Mouse (Mus musculus) CH12.LX (cell line): Measurements from ENCODE around the gene Tpk1. TPM values are rescaled to one million over a fixed set of nuclear protein-coding genes. Genes with fewer than 3 reads are reported as not detected.

Experiments
- DNase-seq: peaks from one replicate; pipeline ENCODE4 v3.0.0-alpha.2; 2013; ENCODE audit errors: extremely low read depth
- H3K27ac ChIP-seq: 2 replicates; pipeline ENCODE4 v1.5.1; 2012; ENCODE audit warnings: low read depth, mild to moderate bottlenecking, control low read depth, moderate library complexity; ENCODE audit not compliant: insufficient read depth
- H3K27me3 ChIP-seq: replicated peaks from 2 replicates; pipeline ENCODE3; 2012; ENCODE audit warnings: inconsistent platforms
- H3K36me3 ChIP-seq, 2 experiments: replicated peaks in 1 of 2; 2 replicates each; pipeline versions ENCODE3 to v1.6.1; 2012; ENCODE audit warnings: inconsistent platforms in 1 of 2, low read length in 1 of 2, mild to moderate bottlenecking in 1 of 2, mixed read lengths in 1 of 2, moderate library complexity in 1 of 2; ENCODE audit not compliant: control insufficient read depth in 1 of 2, insufficient read depth in 1 of 2
- H3K4me1 ChIP-seq, 2 experiments: 2 replicates each; pipeline ENCODE4 v1.6.1; 2012; ENCODE audit warnings: inconsistent platforms in 1 of 2, moderate library complexity in 1 of 2; ENCODE audit not compliant: insufficient read depth in 2 of 2, control insufficient read depth in 1 of 2
- H3K4me2 ChIP-seq: 2 replicates; pipeline ENCODE4 v1.6.1; 2012; ENCODE audit warnings: low read depth, mild to moderate bottlenecking, control low read depth; ENCODE audit not compliant: poor library complexity, insufficient read depth, severe bottlenecking
- H3K4me3 ChIP-seq, 3 experiments: fragments of 150-350 bp in 1 of 3; sonication (generic) in 1 of 3; replicated peaks in 1 of 3; 2 replicates each; pipeline versions ENCODE3 to v1.5.1; 2011 to 2012; ENCODE audit warnings: low read depth in 2 of 3, low read length in 2 of 3, mild to moderate bottlenecking in 2 of 3, moderate library complexity in 2 of 3, control low read depth in 1 of 3, improper control_type of control experiment in 1 of 3, inconsistent platforms in 1 of 3, mixed read lengths in 1 of 3; ENCODE audit not compliant: poor library complexity in 1 of 3
- H3K79me2 ChIP-seq: replicated peaks from 2 replicates; pipeline ENCODE4 v1.6.1; 2012; ENCODE audit warnings: mild to moderate bottlenecking, moderate library complexity; ENCODE audit not compliant: control insufficient read depth, poor library complexity, insufficient read depth, severe bottlenecking; ENCODE audit errors: extremely low read depth
- H3K9ac ChIP-seq: 2 replicates; pipeline ENCODE4 v1.6.1; 2012; ENCODE audit warnings: low read depth, mild to moderate bottlenecking, control low read depth, moderate library complexity; ENCODE audit not compliant: insufficient read depth
- H3K9me3 ChIP-seq: replicated peaks from 2 replicates; pipeline ENCODE3; 2012; ENCODE audit warnings: low read length, inconsistent platforms, mixed read lengths
- BHLHE40 ChIP-seq: IDR thresholded peaks from 2 replicates; pipeline ENCODE4 v1.6.1; 2011; ENCODE audit warnings: mild to moderate bottlenecking, low read depth, low read length, improper control_type of control experiment
- E2F4 ChIP-seq: IDR thresholded peaks from 2 replicates; pipeline ENCODE4 v1.6.1; 2011; ENCODE audit warnings: low read depth, low read length, improper control_type of control experiment; ENCODE audit not compliant: insufficient replicate concordance
- EP300 ChIP-seq: IDR thresholded peaks from 2 replicates; pipeline ENCODE4 v1.6.1; 2011; ENCODE audit warnings: low read length, improper control_type of control experiment
- IRF4 ChIP-seq: IDR thresholded peaks from 2 replicates; pipeline ENCODE4 v1.6.1; 2014; ENCODE audit warnings: low read depth, mild to moderate bottlenecking, inconsistent platforms, low read length, improper control_type of control experiment
- MAFK ChIP-seq: IDR thresholded peaks from 2 replicates; pipeline ENCODE4 v1.6.1; 2011; ENCODE audit warnings: low read length, improper control_type of control experiment; ENCODE audit not compliant: insufficient replicate concordance
- MAX ChIP-seq: IDR thresholded peaks from 2 replicates; pipeline ENCODE4 v1.6.1; 2011; ENCODE audit warnings: low read length, improper control_type of control experiment
- NELFE ChIP-seq: IDR thresholded peaks from 2 replicates; pipeline ENCODE4 v1.6.1; 2011; ENCODE audit warnings: low read depth, low read length, improper control_type of control experiment
- POLR2A ChIP-seq: IDR thresholded peaks from 2 replicates; pipeline ENCODE4 v1.6.1; 2011; ENCODE audit warnings: low read depth, mild to moderate bottlenecking, improper control_type of control experiment, low read length
- POLR2AphosphoS2 ChIP-seq: IDR thresholded peaks from 2 replicates; pipeline ENCODE4 v1.6.1; 2011; ENCODE audit warnings: low read depth, low read length, improper control_type of control experiment
- RAD21 ChIP-seq: IDR thresholded peaks from 2 replicates; pipeline ENCODE4 v1.6.1; 2011; ENCODE audit warnings: low read depth, mild to moderate bottlenecking, low read length, improper control_type of control experiment, moderate library complexity
- RCOR1 ChIP-seq: conservative IDR thresholded peaks from 2 replicates; pipeline ENCODE4 v1.6.1; 2012; ENCODE audit warnings: low read depth, mild to moderate bottlenecking, inconsistent platforms, low read length, improper control_type of control experiment
- SIN3A ChIP-seq: IDR thresholded peaks from 2 replicates; pipeline ENCODE4 v1.6.1; 2012; ENCODE audit warnings: low read length, improper control_type of control experiment, inconsistent platforms
- SMC3 ChIP-seq: IDR thresholded peaks from 2 replicates; pipeline ENCODE4 v1.6.1; 2011; ENCODE audit warnings: low read depth, low read length, improper control_type of control experiment
- TBP ChIP-seq: conservative IDR thresholded peaks from 2 replicates; pipeline ENCODE4 v1.6.1; 2011; ENCODE audit warnings: low read depth, low read length, improper control_type of control experiment
- USF2 ChIP-seq: conservative IDR thresholded peaks from 2 replicates; pipeline ENCODE4 v1.6.1; 2011; ENCODE audit warnings: low read depth, low read length, improper control_type of control experiment
- ZC3H11A ChIP-seq: IDR thresholded peaks from 2 replicates; pipeline ENCODE4 v1.6.1; 2012; ENCODE audit warnings: low read depth, mild to moderate bottlenecking, inconsistent platforms, low read length, improper control_type of control experiment
- ZKSCAN1 ChIP-seq: IDR thresholded peaks from 2 replicates; pipeline ENCODE4 v1.6.1; 2012; ENCODE audit warnings: low read depth, inconsistent platforms, low read length, improper control_type of control experiment, borderline replicate concordance
- dilution Hi-C: fragments of 300-500 bp; cut with MboI; formaldehyde crosslinking; loops from 2 replicates; pipeline ENCODE4 v1.14.3; 2020; ENCODE audit warnings: low sequenced_read_pairs; ENCODE audit not compliant: extremely low pct_unique_long_range_greater_than_20kb, extremely low pct_ligation_motif_present
- in situ Hi-C: fragments of 300-500 bp; cut with MboI; formaldehyde crosslinking; loops from 3 replicates; pipeline ENCODE4 v1.14.3; 2019; ENCODE audit warnings: low sequenced_read_pairs, low pct_ligation_motif_present, low pct_unique_long_range_greater_than_20kb, mixed read lengths
- polyA plus RNA-seq: library from polyadenylated mRNA; unstranded; fragments of >175 nt; gene quantifications from 2 replicates; pipeline ENCODE4 v1.2.1, GENCODE M21; 2012; ENCODE audit warnings: low read depth; ENCODE audit not compliant: insufficient read length
- total RNA-seq, 2 experiments: library from RNA; depleted of rRNA; stranded (reverse); fragments of 300-350 nt in 1 of 2; fragments of >200 nt in 1 of 2; gene quantifications; 2 replicates each; pipeline ENCODE4 v1.2.3; 2012 to 2014

Gene Tpk1
- total and polyA plus RNA-seq, 3 experiments, result 3.9 to 6.3 (median 4.8) TPM

GRCm38 (mm10) chr6:43468821-43469594 lies 197.1 kb downstream of the Tpk1 start:
- dilution Hi-C loops (no loop called here), in situ Hi-C loops (no loop called here)
- Histone ChIP-seq H3K4me3 (no peak overlapping the region), H3K36me3 (peaks cover 0 to 13% of the 10 kb centered on the region in 2 experiments), H3K9ac (no peak overlapping the region), H3K79me2 (no peaks in the 10 kb centered on the region; the same call in 1 of the 2 replicates), H3K4me2 (no peak overlapping the region), H3K27ac (no peak overlapping the region), H3K4me1 (no peaks in the 10 kb centered on the region), H3K9me3 (no peaks in the 10 kb centered on the region), H3K27me3 (no peaks in the 10 kb centered on the region)
- no peak for TF ChIP-seq ZKSCAN1
- no peak for TF ChIP-seq POLR2A
- no peak for TF ChIP-seq SIN3A
- no peak for TF ChIP-seq RCOR1
- no peak for TF ChIP-seq POLR2AphosphoS2
- no peak for TF ChIP-seq BHLHE40
- TF ChIP-seq MAFK, result no peak
- no peak for TF ChIP-seq NELFE
- DNase-seq, result no peak

- Histone ChIP-seq H3K27ac (no peak overlapping the region), H3K36me3 (peaks cover 0 to 8% of the 10 kb centered on the region in 2 experiments), H3K4me3 (no peak overlapping the region), H3K4me2 (no peak overlapping the region), H3K4me1 (no peaks in the 10 kb centered on the region), H3K27me3 (no peaks in the 10 kb centered on the region), H3K9ac (no peak overlapping the region), H3K9me3 (no peaks in the 10 kb centered on the region), H3K79me2 (no peaks in the 10 kb centered on the region)
- DNase-seq, result no peak
- dilution Hi-C loops, result no loop called here
- TF ChIP-seq MAX, result no peak
- TF ChIP-seq NELFE, result no peak
- TF ChIP-seq E2F4, result no peak
- no peak for TF ChIP-seq TBP
- no peak for TF ChIP-seq RCOR1
- TF ChIP-seq BHLHE40, result no peak
- TF ChIP-seq ZC3H11A, result no peak
- no peak for TF ChIP-seq SMC3
- TF ChIP-seq IRF4, result no peak
- TF ChIP-seq RAD21, result no peak
- TF ChIP-seq EP300, result no peak
- no peak for TF ChIP-seq USF2
- TF ChIP-seq POLR2A, result no peak
- in situ Hi-C loops, result no loop called here
Measured at GRCm38 (mm10) chr6:43462849-43463369, 203.2 kb downstream of the Tpk1 start.
